Mouse (Mus musculus): ENCODE data around the gene Arhgef16.

DNA sequence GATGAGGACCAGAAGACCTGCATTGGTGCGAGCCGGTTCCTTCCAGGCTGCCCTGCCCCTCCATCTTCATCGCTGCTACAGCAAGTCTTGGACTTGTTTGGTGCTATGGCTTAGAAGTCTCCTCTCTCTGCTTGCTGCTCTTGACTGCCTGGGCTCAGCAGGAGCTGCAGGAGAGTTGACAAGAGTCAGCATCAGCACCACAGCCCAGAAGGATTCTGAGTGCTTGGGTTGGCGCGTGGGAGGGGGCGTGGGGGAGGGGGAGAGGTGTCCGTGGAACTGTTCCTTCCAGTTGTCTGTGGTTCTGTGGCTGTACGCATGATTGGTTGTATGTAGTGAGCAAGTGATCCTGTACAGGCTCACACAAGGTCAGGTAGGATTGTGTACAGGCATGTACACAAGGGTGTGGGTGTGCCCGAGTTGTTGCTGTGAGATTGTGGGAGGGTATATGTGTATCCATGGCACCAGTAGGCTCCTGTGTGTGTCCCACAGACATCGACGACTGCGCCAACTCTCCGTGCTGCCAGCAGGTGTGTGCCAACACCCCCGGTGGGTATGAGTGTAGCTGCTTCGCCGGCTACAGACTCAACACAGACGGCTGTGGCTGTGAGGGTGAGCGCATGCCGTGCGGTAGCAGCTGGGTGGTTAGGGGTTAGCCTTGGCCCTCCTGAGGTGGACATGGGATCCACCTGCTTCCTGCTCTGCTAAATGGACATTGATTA is 48.8 kb downstream of the Arhgef16 start:
- TF ChIP-seq CTCF (IDR thresholded peaks at IDR 0.05; ENCODE audit: insufficient read depth, low read depth, low read length), result no peak
- no peak for TF ChIP-seq POLR2A (IDR thresholded peaks at IDR 0.05; ENCODE audit: insufficient read depth, low read depth, low read length)
